Mouse (Mus musculus) midbrain, postnatal 0 days (tissue): ENCODE results near the gene Mrtfa. TPM values are rescaled to one million over a fixed set of nuclear protein-coding genes. Genes with fewer than 3 reads are reported as not detected.
A peak's percentile ranks its signal among the peaks of the same experiment; 100 is the strongest.

ENCODE experiments used
- ATAC-seq: fragments of 200-750 bp; cut with Nextera tagmentation; 2 replicates; pipeline ENCODE4 v1.8.0; 2017; ENCODE audit warnings: moderate number of reproducible peaks, mild to moderate bottlenecking, moderate TSS enrichment, moderate library complexity; ENCODE audit not compliant: low FRiP score
- DNase-seq: peaks from one replicate; pipeline ENCODE4 v3.0.0-alpha.2; 2015; ENCODE audit warnings: low spot score
- H3K27ac ChIP-seq: fragments of 300-500 bp; sonication (generic); 2 replicates; pipeline ENCODE4 v1.5.1; 2014; ENCODE audit warnings: low read depth, mild to moderate bottlenecking, low read length, mixed read lengths
- H3K27me3 ChIP-seq: fragments of 300-500 bp; sonication (generic); 2 replicates; pipeline ENCODE4 v1.6.1; 2014; ENCODE audit warnings: low read length, control low read depth, mixed read lengths; ENCODE audit not compliant: insufficient read depth
- H3K36me3 ChIP-seq: fragments of 300-500 bp; sonication (generic); 2 replicates; pipeline ENCODE4 v1.6.1; 2014; ENCODE audit warnings: low read length, control low read depth, mixed read lengths; ENCODE audit not compliant: insufficient read depth
- H3K4me1 ChIP-seq: fragments of 300-500 bp; sonication (generic); 2 replicates; pipeline ENCODE4 v1.6.1; 2014; ENCODE audit warnings: mild to moderate bottlenecking, control low read depth, antibody characterized with exemption, low read length, mixed read lengths; ENCODE audit not compliant: insufficient read depth
- H3K4me2 ChIP-seq: fragments of 300-500 bp; sonication (generic); 2 replicates; pipeline ENCODE4 v1.6.1; 2014; ENCODE audit warnings: low read depth, mild to moderate bottlenecking, low read length, mixed read lengths; ENCODE audit not compliant: poor library complexity, severe bottlenecking
- H3K4me3 ChIP-seq: fragments of 300-500 bp; sonication (generic); 2 replicates; pipeline ENCODE4 v1.5.1; 2014; ENCODE audit warnings: low read depth, mild to moderate bottlenecking, low read length, moderate library complexity
- H3K9ac ChIP-seq: fragments of 300-500 bp; sonication (generic); replicated peaks from 2 replicates; pipeline ENCODE4 v1.6.1; 2014; ENCODE audit warnings: mild to moderate bottlenecking, low read length, moderate library complexity, mixed read lengths; ENCODE audit not compliant: poor library complexity, severe bottlenecking
- H3K9me3 ChIP-seq: fragments of 300-500 bp; sonication (generic); 2 replicates; pipeline ENCODE4 v1.6.1; 2016; ENCODE audit warnings: low read length, control low read depth
- CTCF ChIP-seq: IDR thresholded peaks from 2 replicates; pipeline ENCODE4 v1.5.1; 2016; ENCODE audit warnings: antibody characterized with exemption, mild to moderate bottlenecking
- WGBS: fragments of 180-500 bp; shearing (Covaris S2); extraction: QIAGEN DNeasy Blood & Tissue Kit; methylation state at CpG from one replicate; pipeline ENCODE4 v1.1.7; 2014; 5-methylcytosine and 5-hydroxymethylcytosine counted together
- polyA plus RNA-seq: library from polyadenylated mRNA; unstranded; fragments of >200 nt; fragmentation: Nextera tagmentation; extraction: Ambion mirVana; gene quantifications from 2 replicates; pipeline ENCODE4 v1.2.1, GENCODE M21; 2015
- total RNA-seq: library from RNA; depleted of rRNA; stranded (reverse); fragments of >200 nt; gene quantifications from 2 replicates; pipeline ENCODE4 v1.2.3, GENCODE M21; 2014

The Mrtfa gene
- total and polyA plus RNA-seq, 2 experiments from 2014 or later = 22.6 to 44.1 TPM

DNA sequence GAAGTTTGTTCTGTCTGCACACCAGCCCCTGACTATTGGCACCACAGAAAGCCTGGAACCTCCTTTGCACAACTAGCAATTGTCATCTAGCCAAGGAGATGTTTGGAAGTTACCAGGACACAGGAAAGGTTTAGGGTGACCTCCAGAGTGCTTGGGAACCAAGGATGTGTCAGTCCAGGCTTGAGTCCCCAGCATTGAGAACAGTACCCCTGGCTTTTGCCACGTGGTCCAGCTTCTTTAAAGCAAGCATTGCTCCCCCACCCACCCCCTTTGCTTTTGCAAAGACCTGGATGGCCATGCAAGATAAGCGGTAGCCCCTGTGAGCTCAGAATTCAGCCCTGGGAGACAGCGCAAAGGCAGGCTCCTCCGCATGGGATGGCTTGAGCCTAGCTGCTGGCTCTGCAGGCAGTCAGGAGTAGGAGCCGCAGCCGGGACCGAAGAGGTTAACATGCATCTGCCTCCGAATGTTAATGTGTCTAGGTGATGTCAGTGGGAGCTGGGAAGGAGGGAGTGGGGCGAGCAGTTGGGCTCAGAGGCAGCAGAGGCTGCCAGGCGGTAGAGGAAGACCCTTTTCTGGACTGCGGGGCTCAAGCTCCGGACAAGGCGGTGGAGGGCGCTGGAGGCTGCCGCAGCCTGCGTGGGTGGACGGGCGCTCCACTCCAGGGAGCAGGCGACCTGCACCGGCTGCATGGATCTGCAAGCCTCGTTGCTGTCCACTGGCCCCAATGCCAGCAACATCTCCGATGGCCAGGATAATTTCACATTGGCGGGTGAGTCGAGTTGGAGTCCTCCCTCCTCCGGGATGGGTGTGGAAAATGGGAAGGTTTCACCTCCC is 44.7 kb upstream of the Mrtfa start, which contains the start of gene Mchr1:
Mchr1 (plus strand) TSS at position 414 of the 835 bp plus-strand sequence.
- WGBS = under 1% methylated on average over 24 of the region's 25 CpGs
- no peaks in the 10 kb centered on the region; the same call in 1 of the 2 replicates for H3K4me1 ChIP-seq
- peak within 1 kb of the TSS; percentile 56 for H3K4me3 ChIP-seq
- peak within 1 kb of the TSS; percentile 61 for H3K9ac ChIP-seq
- H3K36me3 ChIP-seq = no peaks in the 10 kb centered on the region
- H3K27me3 ChIP-seq = no peaks in the 10 kb centered on the region
- TF ChIP-seq CTCF = peak; percentile 58
- peak within 1 kb of the TSS; percentile 61 for H3K4me2 ChIP-seq
- ATAC-seq (peak; percentile 89), DNase-seq (peak; percentile 82)
- H3K27ac ChIP-seq = peak within 1 kb of the TSS; percentile 63
- H3K9me3 ChIP-seq = no peaks in the 10 kb centered on the region

DNA sequence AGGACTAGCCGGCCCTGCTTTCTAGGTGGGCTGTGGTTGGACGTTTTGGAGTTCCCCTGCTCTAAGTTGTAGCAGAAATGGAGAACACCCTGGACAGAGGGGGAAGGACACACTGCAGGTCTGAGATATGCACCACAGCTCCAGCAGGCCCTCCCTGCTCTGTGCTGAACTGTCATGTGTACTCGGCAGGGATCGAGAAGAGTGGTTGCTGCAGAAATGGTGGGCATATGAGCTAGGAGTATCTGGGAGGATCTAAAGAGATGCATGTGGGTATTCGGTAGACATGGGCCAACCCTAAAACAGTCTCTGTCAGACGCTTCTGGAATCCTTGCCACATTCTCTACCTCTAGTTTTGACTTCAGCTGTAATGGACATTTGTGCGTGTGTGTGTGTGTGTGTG is 40.8 kb upstream of the Mrtfa start:
- ATAC-seq = no peak
- DNase-seq = no peak
- TF ChIP-seq CTCF = no peak
- WGBS = 79% methylated on average over 7 of the region's 7 CpGs
- no peaks in the 10 kb centered on the region for H3K4me1 ChIP-seq
- H3K27me3 ChIP-seq = no peaks in the 10 kb centered on the region
- no peaks in the 10 kb centered on the region for H3K9me3 ChIP-seq
- no peak overlapping the region for H3K4me3 ChIP-seq
- no peak overlapping the region for H3K9ac ChIP-seq
- H3K36me3 ChIP-seq = no peaks in the 10 kb centered on the region
- no peak overlapping the region for H3K27ac ChIP-seq
- H3K4me2 ChIP-seq = no peak overlapping the region

GRCm38 (mm10) chr15:81229791-81230190 is 39.2 kb upstream of the Mrtfa start:
- no peak for TF ChIP-seq CTCF
- H3K27ac ChIP-seq = no peak overlapping the region
- H3K4me2 ChIP-seq = no peak overlapping the region
- 77% methylated on average over 3 of the region's 3 CpGs for WGBS
- no peak overlapping the region for H3K4me3 ChIP-seq
- H3K27me3 ChIP-seq = no peaks in the 10 kb centered on the region
- no peaks in the 10 kb centered on the region for H3K4me1 ChIP-seq
- DNase-seq (no peak), ATAC-seq (no peak)
- no peaks in the 10 kb centered on the region for H3K36me3 ChIP-seq
- no peaks in the 10 kb centered on the region for H3K9me3 ChIP-seq
- no peak overlapping the region for H3K9ac ChIP-seq

- no peaks in the 10 kb centered on the region for H3K27me3 ChIP-seq
- no peak overlapping the region for H3K27ac ChIP-seq
- ATAC-seq (no peak), DNase-seq (no peak)
- no peak overlapping the region for H3K4me2 ChIP-seq
- no peaks in the 10 kb centered on the region for H3K36me3 ChIP-seq
- no peaks in the 10 kb centered on the region for H3K9me3 ChIP-seq
- H3K4me1 ChIP-seq = no peaks in the 10 kb centered on the region
- WGBS = 86% methylated on average over 3 of the region's 3 CpGs
- TF ChIP-seq CTCF = no peak
- no peak overlapping the region for H3K9ac ChIP-seq
- H3K4me3 ChIP-seq = no peak overlapping the region
These were observed 37.7 kb upstream of the Mrtfa start for GRCm38 (mm10) chr15:81228258-81228657.

DNA sequence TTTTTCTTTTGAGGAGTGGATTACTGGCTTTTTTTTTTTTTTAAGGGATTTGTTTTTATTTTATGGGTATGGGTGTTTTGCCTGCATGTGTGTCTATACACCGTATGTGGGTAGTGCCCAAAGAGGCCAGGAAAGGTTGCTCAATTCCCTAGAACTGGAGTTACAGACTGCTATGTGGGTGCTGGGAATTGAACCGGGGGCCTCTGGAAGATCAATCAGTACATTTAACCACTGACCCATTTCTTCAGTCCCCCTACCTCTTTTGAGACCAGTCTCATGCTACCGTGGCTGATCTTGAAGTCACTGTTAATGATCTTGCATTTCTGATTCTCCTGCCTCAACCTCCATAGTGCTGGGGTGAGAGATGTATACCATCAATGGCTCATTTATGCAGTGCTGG is 36.7 kb upstream of the Mrtfa start:
- Histone ChIP-seq H3K9me3 (no peaks in the 10 kb centered on the region), H3K4me1 (no peaks in the 10 kb centered on the region), H3K9ac (no peak overlapping the region), H3K36me3 (no peaks in the 10 kb centered on the region), H3K27ac (no peak overlapping the region), H3K4me2 (no peak overlapping the region), H3K4me3 (no peak overlapping the region), H3K27me3 (no peaks in the 10 kb centered on the region)
- no peak for ATAC-seq
- 77% methylated on average over 3 of the region's 3 CpGs for WGBS
- no peak for DNase-seq
- TF ChIP-seq CTCF = no peak

DNA sequence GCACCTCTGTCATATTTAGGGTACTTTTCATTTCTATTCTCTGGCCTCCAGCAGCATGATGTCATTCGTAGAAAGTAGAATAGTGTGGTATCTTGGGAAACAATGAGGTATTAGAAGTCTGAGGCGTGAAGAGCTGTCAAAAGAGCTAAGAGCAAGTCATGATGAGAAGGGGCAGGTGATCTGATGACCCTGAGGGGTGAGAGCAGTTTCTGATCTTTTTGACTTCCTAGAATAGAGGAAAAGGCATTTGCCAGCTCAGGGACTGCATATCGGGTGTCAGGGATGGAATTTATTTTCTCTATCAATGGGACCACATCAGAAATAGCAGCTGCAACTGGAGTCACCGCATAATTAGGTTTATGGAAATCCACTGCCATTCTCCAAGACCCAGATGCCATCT is 36.2 kb upstream of the Mrtfa start:
- Histone ChIP-seq H3K4me1 (no peaks in the 10 kb centered on the region), H3K4me2 (no peak overlapping the region), H3K9me3 (no peaks in the 10 kb centered on the region), H3K36me3 (no peaks in the 10 kb centered on the region), H3K4me3 (no peak overlapping the region), H3K27me3 (no peaks in the 10 kb centered on the region), H3K27ac (no peak overlapping the region), H3K9ac (no peak overlapping the region)
- 42% methylated on average over 4 of the region's 4 CpGs for WGBS
- DNase-seq (no peak), ATAC-seq (no peak)
- no peak for TF ChIP-seq CTCF
